Mouse (Mus musculus) limb, embryonic 11.5 days (tissue): ENCODE measurements around the gene Wscd2. TPM values are rescaled to one million over a fixed set of nuclear protein-coding genes. Genes with fewer than 3 reads are reported as not detected.

Experiments
- ATAC-seq: fragments of 200-750 bp; cut with Nextera tagmentation; 2 replicates; pipeline ENCODE4 v1.8.0; 2017; ENCODE audit warnings: low read depth; ENCODE audit not compliant: insufficient number of reproducible peaks, low FRiP score, low TSS enrichment
- DNase-seq: peaks from one replicate; pipeline ENCODE4 v3.0.0-alpha.2; 2015; ENCODE audit warnings: low spot score
- H3K27ac ChIP-seq: fragments of 300-500 bp; sonication (generic); replicated peaks from 2 replicates; pipeline ENCODE4 v1.5.1; 2014; ENCODE audit warnings: low read depth, mild to moderate bottlenecking, low read length
- H3K27me3 ChIP-seq: fragments of 300-500 bp; sonication (generic); 2 replicates; pipeline ENCODE4 v1.6.1; 2014; ENCODE audit warnings: mild to moderate bottlenecking, low read length, mixed read lengths; ENCODE audit not compliant: control insufficient read depth, insufficient read depth
- H3K36me3 ChIP-seq: fragments of 300-500 bp; sonication (generic); 2 replicates; pipeline ENCODE4 v1.6.1; 2014; ENCODE audit warnings: mild to moderate bottlenecking, low read length, moderate library complexity, mixed read lengths; ENCODE audit not compliant: control insufficient read depth, insufficient read depth
- H3K4me1 ChIP-seq: fragments of 300-500 bp; sonication (generic); 2 replicates; pipeline ENCODE4 v1.6.1; 2014; ENCODE audit warnings: low read length, mixed read lengths; ENCODE audit not compliant: control insufficient read depth, insufficient read depth
- H3K4me2 ChIP-seq: fragments of 300-500 bp; sonication (generic); 2 replicates; pipeline ENCODE4 v1.6.1; 2014; ENCODE audit warnings: low read depth, mild to moderate bottlenecking, moderate library complexity; ENCODE audit not compliant: severe bottlenecking
- H3K4me3 ChIP-seq: fragments of 300-500 bp; sonication (generic); 2 replicates; pipeline ENCODE4 v1.5.1; 2014; ENCODE audit warnings: low read depth, low read length
- H3K9ac ChIP-seq: fragments of 300-500 bp; sonication (generic); 2 replicates; pipeline ENCODE4 v1.6.1; 2014; ENCODE audit warnings: mild to moderate bottlenecking, low read length
- H3K9me3 ChIP-seq: fragments of 300-500 bp; sonication (generic); 2 replicates; pipeline ENCODE4 v1.6.1; 2016; ENCODE audit warnings: low read length; ENCODE audit not compliant: control insufficient read depth
- WGBS: fragments of 180-500 bp; shearing (Covaris S2); extraction: QIAGEN DNeasy Blood & Tissue Kit; methylation state at CpG from one replicate; pipeline ENCODE4 v1.1.7; 2014; 5-methylcytosine and 5-hydroxymethylcytosine counted together
- polyA plus RNA-seq: library from polyadenylated mRNA; unstranded; fragments of >200 nt; fragmentation: Nextera tagmentation; extraction: Ambion mirVana; gene quantifications from 2 replicates; pipeline ENCODE4 v1.2.1, GENCODE M21; 2014

Gene Wscd2
- polyA plus RNA-seq, 1 experiment from 2014 or later, result 2.0 TPM

DNA sequence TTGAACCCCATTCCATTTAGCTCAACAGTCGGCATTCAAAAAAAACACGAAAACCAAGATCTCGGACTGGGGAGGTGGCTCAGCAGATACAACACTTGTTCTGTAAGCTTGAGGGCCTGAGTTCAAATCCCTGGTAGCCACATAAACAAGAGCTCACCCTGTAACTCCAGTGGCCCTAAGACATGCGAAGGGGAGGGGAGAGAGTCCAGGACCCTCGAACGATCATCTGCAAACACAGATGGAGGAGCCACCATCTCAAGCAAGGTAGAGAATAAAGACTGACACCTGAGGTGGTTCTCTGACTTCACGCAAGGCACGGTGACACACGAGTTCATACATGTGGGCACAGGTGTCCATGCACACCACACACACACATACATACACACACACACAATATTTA lies 516 bp upstream of the Wscd2 start:
- Histone ChIP-seq H3K4me3 (no peak overlapping the region), H3K36me3 (no peaks in the 10 kb centered on the region), H3K27me3 (peaks cover 15% of the 10 kb centered on the region), H3K27ac (no peak overlapping the region), H3K4me1 (peaks cover 13% of the 10 kb centered on the region), H3K9ac (no peak overlapping the region), H3K4me2 (no peak overlapping the region), H3K9me3 (no peaks in the 10 kb centered on the region)
- ATAC-seq (no peak), DNase-seq (no peak)
- 92% methylated on average over 9 of the region's 9 CpGs for WGBS

GRCm38 (mm10) chr5:113490467-113491260 lies 531 bp downstream of the Wscd2 start:
- peak overlapping the region; percentile 66 for H3K9ac ChIP-seq
- H3K9me3 ChIP-seq, result no peaks in the 10 kb centered on the region
- H3K36me3 ChIP-seq, result no peaks in the 10 kb centered on the region
- peak; percentile 73 for DNase-seq
- WGBS, result 3% methylated on average over 59 of the region's 63 CpGs
- peaks cover 13% of the 10 kb centered on the region for H3K4me1 ChIP-seq
- peak overlapping the region; percentile 83 for H3K4me2 ChIP-seq
- H3K4me3 ChIP-seq, result peak overlapping the region; percentile 47
- no peak overlapping the region for H3K27ac ChIP-seq
- H3K27me3 ChIP-seq, result peaks cover 15% of the 10 kb centered on the region
- peak; percentile 68; the same call in 1 of the 2 replicates for ATAC-seq

- H3K4me1 ChIP-seq, result peaks cover 13% of the 10 kb centered on the region
- ATAC-seq (no peak), DNase-seq (no peak)
- peak overlapping the region; percentile 47; the same call in 1 of the 2 replicates for H3K4me3 ChIP-seq
- no peaks in the 10 kb centered on the region for H3K36me3 ChIP-seq
- peaks cover 15% of the 10 kb centered on the region for H3K27me3 ChIP-seq
- 55% methylated on average over 4 of the region's 4 CpGs for WGBS
- no peak overlapping the region for H3K27ac ChIP-seq
- H3K9me3 ChIP-seq, result no peaks in the 10 kb centered on the region
- H3K9ac ChIP-seq, result no peak overlapping the region
- H3K4me2 ChIP-seq, result peak overlapping the region; percentile 83; the same call in 1 of the 2 replicates
Observed at GRCm38 (mm10) chr5:113491552-113491951, 1.4 kb downstream of the Wscd2 start.

DNA sequence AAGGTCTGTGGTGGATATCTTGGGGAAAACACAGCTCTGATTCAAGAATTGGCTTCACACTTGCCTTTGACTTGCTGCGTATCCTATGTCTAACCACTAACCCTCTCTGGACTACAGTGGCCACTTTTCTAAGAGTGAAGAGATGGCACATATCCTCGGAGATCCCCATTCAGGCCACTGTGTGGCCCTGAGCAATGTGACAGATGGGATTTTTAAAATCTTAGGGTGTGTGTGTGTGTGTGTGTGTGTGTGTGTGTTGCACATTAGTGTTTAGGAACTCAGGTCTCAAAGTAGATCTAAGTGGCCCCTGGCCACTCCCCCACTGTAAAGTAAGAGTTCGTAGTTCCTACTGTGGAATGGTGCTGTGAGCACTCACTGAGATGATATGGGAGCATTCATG lies 1.9 kb downstream of the Wscd2 start:
- 84% methylated on average over 3 of the region's 3 CpGs for WGBS
- DNase-seq (no peak), ATAC-seq (no peak)
- Histone ChIP-seq H3K9me3 (no peaks in the 10 kb centered on the region), H3K4me1 (peaks cover 13% of the 10 kb centered on the region), H3K9ac (no peak overlapping the region), H3K27ac (no peak overlapping the region), H3K36me3 (no peaks in the 10 kb centered on the region), H3K27me3 (peaks cover 15% of the 10 kb centered on the region), H3K4me2 (no peak overlapping the region), H3K4me3 (no peak overlapping the region)

DNA sequence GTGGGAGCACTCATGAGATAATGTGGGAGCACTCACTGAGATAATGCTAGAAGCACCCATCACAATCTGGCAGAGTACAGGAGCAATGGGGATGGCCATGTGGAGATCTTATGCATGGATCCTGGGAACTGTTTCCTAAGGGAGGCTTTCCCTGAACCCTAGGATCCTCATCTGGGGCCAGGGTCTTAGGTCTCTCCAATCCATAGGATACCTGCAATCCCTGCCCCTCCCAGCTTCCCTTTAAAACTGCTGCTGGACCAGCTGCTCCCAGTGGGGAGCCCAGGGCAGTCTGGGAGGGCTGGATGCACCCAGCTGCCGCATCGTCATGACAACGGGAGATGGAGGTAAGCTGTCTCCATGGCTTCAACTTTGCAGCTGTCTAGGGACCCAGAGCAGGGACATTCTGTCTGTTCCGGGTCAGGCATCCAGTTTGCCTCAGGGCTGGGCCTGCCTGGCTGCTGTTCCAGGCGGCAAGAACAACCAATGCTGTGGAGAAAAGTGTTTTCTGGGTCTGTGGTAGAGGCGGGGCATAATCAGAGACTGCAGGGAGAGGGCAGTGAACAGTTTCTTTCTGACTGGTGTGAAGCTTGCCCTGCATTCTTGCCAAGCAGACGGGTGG lies 2.4 kb downstream of the Wscd2 start:
- Histone ChIP-seq H3K27ac (no peak overlapping the region), H3K9ac (no peak overlapping the region), H3K4me3 (no peak overlapping the region), H3K4me1 (peaks cover 13% of the 10 kb centered on the region), H3K27me3 (peaks cover 15% of the 10 kb centered on the region), H3K9me3 (no peaks in the 10 kb centered on the region), H3K4me2 (peak overlapping the region; percentile 15; the same call in 1 of the 2 replicates), H3K36me3 (no peaks in the 10 kb centered on the region)
- WGBS, result 18% methylated on average over 7 of the region's 7 CpGs
- DNase-seq (peak; percentile 47), ATAC-seq (0 out of 2 replicates have a peak, but pooled peaks have one; percentile 14)

- WGBS, result 45% methylated on average over 8 of the region's 8 CpGs
- H3K27me3 ChIP-seq, result peaks cover 15% of the 10 kb centered on the region
- ATAC-seq (no peak), DNase-seq (no peak)
- no peaks in the 10 kb centered on the region for H3K36me3 ChIP-seq
- no peak overlapping the region for H3K4me2 ChIP-seq
- no peak overlapping the region for H3K27ac ChIP-seq
- H3K9ac ChIP-seq, result no peak overlapping the region
- H3K4me1 ChIP-seq, result peaks cover 13% of the 10 kb centered on the region
- no peak overlapping the region for H3K4me3 ChIP-seq
- H3K9me3 ChIP-seq, result no peaks in the 10 kb centered on the region
Observed at GRCm38 (mm10) chr5:113493997-113494396, 3.9 kb downstream of the Wscd2 start.

DNA sequence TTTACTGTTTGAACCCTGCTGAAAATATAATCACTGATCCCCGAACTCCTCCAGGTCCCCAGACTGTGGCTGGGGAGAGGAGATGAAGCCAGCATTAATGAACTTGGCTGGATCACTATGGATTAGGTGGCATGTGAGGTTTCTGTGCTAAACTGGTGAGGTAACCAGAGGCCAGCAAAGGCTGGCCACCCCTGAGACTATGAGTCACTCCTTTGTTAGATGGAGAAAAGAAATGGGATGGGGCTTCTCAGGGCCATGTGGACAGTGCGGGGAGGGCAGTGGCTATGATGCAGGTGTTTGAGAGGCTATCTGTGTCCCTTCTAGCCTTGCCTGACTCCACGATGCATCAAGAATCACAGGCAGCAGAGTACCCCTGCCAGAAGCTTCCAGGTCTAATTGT lies 6.8 kb downstream of the Wscd2 start:
- Histone ChIP-seq H3K4me1 (peaks cover 4% of the 10 kb centered on the region), H3K27ac (no peak overlapping the region), H3K4me2 (no peak overlapping the region), H3K36me3 (no peaks in the 10 kb centered on the region), H3K9ac (no peak overlapping the region), H3K4me3 (no peak overlapping the region), H3K27me3 (0 out of 2 replicates have a peak, but pooled peaks cover 4% of the 10 kb centered on the region), H3K9me3 (no peaks in the 10 kb centered on the region)
- DNase-seq (no peak), ATAC-seq (no peak)
- 72% methylated on average over 3 of the region's 3 CpGs for WGBS

GRCm38 (mm10) chr5:113499421-113499820 lies 9.3 kb downstream of the Wscd2 start:
- H3K4me2 ChIP-seq, result no peak overlapping the region
- no peaks in the 10 kb centered on the region for H3K36me3 ChIP-seq
- 92% methylated on average over 11 of the region's 11 CpGs for WGBS
- H3K27me3 ChIP-seq, result no peaks in the 10 kb centered on the region
- DNase-seq (no peak), ATAC-seq (no peak)
- no peaks in the 10 kb centered on the region for H3K9me3 ChIP-seq
- no peak overlapping the region for H3K9ac ChIP-seq
- H3K4me3 ChIP-seq, result no peak overlapping the region
- H3K27ac ChIP-seq, result no peak overlapping the region
- peaks cover 12% of the 10 kb centered on the region for H3K4me1 ChIP-seq
